Mouse (Mus musculus): Measurements from ENCODE around the gene Defa28. TPM values are rescaled to one million over a fixed set of nuclear protein-coding genes. Genes with fewer than 3 reads are reported as not detected.
"Not testable (repeated sequence)": the region's sequence is repeated elsewhere in the genome, so short reads cannot be mapped to it uniquely, and the experiment has no call there.

Gene Defa28
- polyA plus RNA-seq (2015; fragmentation: Nextera tagmentation; extraction: Ambion mirVana): not detected in 2 replicates

DNA sequence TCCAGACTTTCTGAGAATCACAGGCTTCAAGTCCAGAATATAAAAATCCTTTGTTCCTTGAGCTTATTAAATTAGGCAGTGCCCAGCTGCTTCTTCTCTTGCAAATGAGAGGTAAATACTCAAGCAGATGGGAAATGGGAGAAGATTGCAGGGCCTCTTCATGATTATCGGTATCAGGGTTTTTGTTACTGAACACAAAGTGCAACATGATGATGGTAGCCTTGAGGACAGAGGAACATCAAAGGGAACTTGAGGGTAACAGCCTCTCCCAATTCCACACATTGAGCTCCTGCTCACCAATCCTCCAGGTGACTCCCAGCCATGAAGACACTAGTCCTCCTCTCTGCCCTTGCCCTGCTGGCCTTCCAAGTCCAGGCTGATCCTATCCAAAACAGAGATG is at the start of gene Defa28:
Gene Defa28 (plus strand): TSS at position 301 of the 400 bp plus-strand sequence.
- H3K4me1 ChIP-seq (replicated peaks); H3K36me3 ChIP-seq; H3K4me3 ChIP-seq; H3K9me3 ChIP-seq; H3K4me2 ChIP-seq; ATAC-seq (ENCODE audit: low FRiP score); H3K27ac ChIP-seq; H3K27me3 ChIP-seq; H3K9ac ChIP-seq: not testable (repeated sequence)
- no CpG with 5 or more reads among the region's 1 CpGs for WGBS

DNA sequence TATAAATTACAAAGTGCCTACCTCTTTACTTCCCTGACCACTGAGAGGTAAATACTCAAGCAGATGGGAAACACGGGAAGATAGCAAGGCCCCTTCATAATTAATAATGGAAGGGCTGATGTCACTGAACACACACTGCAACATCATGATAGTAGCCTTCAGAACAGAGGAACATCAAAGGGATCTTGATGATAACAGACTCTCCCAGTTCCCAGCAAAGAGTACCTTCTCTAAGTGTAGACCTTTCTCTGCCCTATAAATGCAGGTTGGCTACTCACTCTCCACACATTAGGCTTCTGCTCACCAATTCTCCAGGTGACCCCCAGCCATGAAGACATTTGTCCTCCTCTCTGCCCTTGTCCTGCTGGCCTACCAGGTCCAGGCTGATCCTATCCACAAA is 17.7 kb upstream of the Defa28 start, which contains the start of gene Defa37:
Gene Defa37 (plus strand): TSS at position 301 of the 400 bp plus-strand sequence.
- not testable (repeated sequence) for ATAC-seq (ENCODE audit: low FRiP score); H3K9me3 ChIP-seq; H3K27ac ChIP-seq; H3K4me2 ChIP-seq; H3K36me3 ChIP-seq; H3K4me3 ChIP-seq; H3K27me3 ChIP-seq; H3K4me1 ChIP-seq (replicated peaks); H3K9ac ChIP-seq
- WGBS: no CpG with 5 or more reads among the region's 1 CpGs

DNA sequence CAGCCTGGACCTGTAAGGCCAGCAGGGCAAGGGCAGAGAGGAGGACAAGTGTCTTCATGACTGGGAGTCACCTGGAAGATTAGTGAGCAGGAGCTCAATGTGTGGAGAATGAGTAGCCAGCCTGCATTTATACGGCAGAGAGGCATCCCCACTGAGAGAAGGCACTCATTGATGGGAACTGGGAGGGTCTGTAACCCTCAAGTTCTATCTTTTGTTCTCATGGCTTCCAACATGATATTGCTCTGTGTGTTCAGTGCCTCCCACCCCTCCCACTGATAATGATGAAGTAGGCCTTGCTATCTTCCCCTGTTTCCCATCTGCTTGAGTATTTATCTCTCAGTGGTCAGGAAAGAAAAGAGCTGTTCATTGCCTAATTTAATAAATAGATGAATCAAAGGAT is 11.6 kb downstream of the Defa28 start, which contains the start of gene Gm7861:
Gene Gm7861 (minus strand): TSS at position 101 of the 400 bp plus-strand sequence.
- not testable (repeated sequence) for ATAC-seq (ENCODE audit: low FRiP score); H3K27me3 ChIP-seq; H3K4me2 ChIP-seq; H3K4me1 ChIP-seq (replicated peaks); H3K9ac ChIP-seq; H3K4me3 ChIP-seq; H3K36me3 ChIP-seq; H3K27ac ChIP-seq; H3K9me3 ChIP-seq
- no CpG with 5 or more reads among the region's 1 CpGs for WGBS

DNA sequence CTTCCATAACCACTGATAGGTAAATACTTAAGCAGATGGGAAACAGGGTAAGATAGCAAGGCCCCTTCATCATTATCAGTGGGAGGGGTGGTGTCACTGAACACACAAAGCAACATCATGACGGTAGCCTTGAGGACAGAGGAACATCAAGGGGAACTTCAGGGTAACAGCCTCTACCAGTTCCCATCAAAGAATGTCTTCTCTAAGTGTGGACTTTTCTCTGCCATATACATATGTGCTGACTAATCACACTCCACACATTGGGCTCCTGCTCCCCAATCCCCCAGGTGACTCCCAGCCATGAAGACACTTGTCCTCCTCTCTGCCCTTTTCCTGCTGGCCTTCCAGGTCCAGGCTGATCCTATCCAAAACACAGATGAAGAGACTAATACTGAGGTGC is 35.1 kb downstream of the Defa28 start, which contains the start of gene Defa26:
Gene Defa26 (plus strand): TSS at position 301 of the 400 bp plus-strand sequence.
- WGBS: 83% methylated on average over 1 of the region's 1 CpGs
- H3K9ac ChIP-seq; ATAC-seq (ENCODE audit: low FRiP score); H3K4me1 ChIP-seq (replicated peaks); H3K4me3 ChIP-seq; H3K4me2 ChIP-seq; H3K27me3 ChIP-seq; H3K27ac ChIP-seq; H3K36me3 ChIP-seq; H3K9me3 ChIP-seq: not testable (repeated sequence)

Other genes starting within 250 kb of the Defa28 start
- gene Defa2, start 204.5 kb upstream of the Defa28 start, polyA plus RNA-seq (2015; fragmentation: Nextera tagmentation; extraction: Ambion mirVana): not detected in 2 replicates
- not detected in 2 replicates for gene Defa33, start 191.2 kb upstream of the Defa28 start, polyA plus RNA-seq (2015; fragmentation: Nextera tagmentation; extraction: Ambion mirVana)
- gene Defa36, start 155.6 kb upstream of the Defa28 start, polyA plus RNA-seq (2015; fragmentation: Nextera tagmentation; extraction: Ambion mirVana): not detected in 2 replicates
- not detected in 2 replicates for gene Gm7849, start 126.4 kb upstream of the Defa28 start, polyA plus RNA-seq (2015; fragmentation: Nextera tagmentation; extraction: Ambion mirVana)
- gene Defa20, start 73.7 kb upstream of the Defa28 start, polyA plus RNA-seq (2015; fragmentation: Nextera tagmentation; extraction: Ambion mirVana): not detected in 2 replicates
- gene Defa32, start 54.0 kb upstream of the Defa28 start, polyA plus RNA-seq (2015; fragmentation: Nextera tagmentation; extraction: Ambion mirVana): not detected in 2 replicates
- not detected in 2 replicates for gene Defa37, start 17.6 kb upstream of the Defa28 start, polyA plus RNA-seq (2015; fragmentation: Nextera tagmentation; extraction: Ambion mirVana)
- not detected in 2 replicates for gene Gm7861, start 11.5 kb downstream of the Defa28 start, polyA plus RNA-seq (2015; fragmentation: Nextera tagmentation; extraction: Ambion mirVana)
- gene Defa26, start 35.2 kb downstream of the Defa28 start, polyA plus RNA-seq (2015; fragmentation: Nextera tagmentation; extraction: Ambion mirVana): not detected in 2 replicates
- gene Defa17, start 72.8 kb downstream of the Defa28 start, polyA plus RNA-seq (2015; fragmentation: Nextera tagmentation; extraction: Ambion mirVana): not detected in 2 replicates
- gene Defa34, start 82.8 kb downstream of the Defa28 start, polyA plus RNA-seq (2015; fragmentation: Nextera tagmentation; extraction: Ambion mirVana): not detected in 2 replicates
- gene AY761184, start 120.6 kb downstream of the Defa28 start, polyA plus RNA-seq (2015; fragmentation: Nextera tagmentation; extraction: Ambion mirVana): not detected in 2 replicates
- gene Defa24, start 151.5 kb downstream of the Defa28 start, polyA plus RNA-seq (2015; fragmentation: Nextera tagmentation; extraction: Ambion mirVana): not detected in 2 replicates
- gene Defb50, start 240.5 kb downstream of the Defa28 start, polyA plus RNA-seq (2015; fragmentation: Nextera tagmentation; extraction: Ambion mirVana): not detected in 2 replicates